Mouse (Mus musculus) layer of hippocampus, adult 2 months (tissue): ENCODE measurements at regions not wholly inside any gene's neighbourhood (a gene's known extent, or its start where the extent isn't known, plus 50 kb on each side); places are given as distances from the start of the nearest gene placed in this dataset.

ENCODE experiments used
- DNase-seq, 2 experiments: peaks; one replicate each; pipeline ENCODE4 v3.0.0; 2022; ENCODE audit warnings: low spot score in 2 of 2
- H3K27ac ChIP-seq: fragments of 200-600 bp; 2 replicates; pipeline ENCODE4 v1.8.1; 2022
- H3K4me3 ChIP-seq: fragments of 200-600 bp; 2 replicates; pipeline ENCODE4 v1.8.1; 2022; ENCODE audit warnings: mild to moderate bottlenecking
- CTCF ChIP-seq: fragments of 200-600 bp; conservative IDR thresholded peaks from 2 replicates; pipeline ENCODE4 v1.8.1; 2022; ENCODE audit warnings: antibody characterized with exemption, mild to moderate bottlenecking, moderate library complexity

DNA sequence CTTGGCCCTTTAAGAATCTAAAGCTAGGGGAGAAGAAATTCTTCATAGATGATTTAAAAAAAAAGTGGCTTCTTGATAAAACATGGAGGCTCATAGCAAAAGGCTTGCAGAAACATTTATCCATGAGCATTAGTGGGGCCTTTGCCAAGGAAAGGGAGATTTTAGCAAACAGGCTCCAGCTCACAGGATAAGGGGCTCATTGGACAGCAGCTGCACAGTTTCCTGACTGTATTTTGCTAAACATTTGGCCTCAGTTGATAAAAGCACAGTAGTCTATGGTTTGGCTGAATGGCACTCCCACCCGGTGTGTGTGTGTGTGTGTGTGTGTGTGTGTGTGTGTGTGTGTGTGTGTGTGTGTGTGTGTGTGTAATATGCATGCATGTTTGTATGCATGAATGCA lies 228.2 kb upstream of the Ank start:
- TF ChIP-seq CTCF = no peak
- DNase-seq = no peak
- H3K27ac ChIP-seq = no peak overlapping the region

DNA sequence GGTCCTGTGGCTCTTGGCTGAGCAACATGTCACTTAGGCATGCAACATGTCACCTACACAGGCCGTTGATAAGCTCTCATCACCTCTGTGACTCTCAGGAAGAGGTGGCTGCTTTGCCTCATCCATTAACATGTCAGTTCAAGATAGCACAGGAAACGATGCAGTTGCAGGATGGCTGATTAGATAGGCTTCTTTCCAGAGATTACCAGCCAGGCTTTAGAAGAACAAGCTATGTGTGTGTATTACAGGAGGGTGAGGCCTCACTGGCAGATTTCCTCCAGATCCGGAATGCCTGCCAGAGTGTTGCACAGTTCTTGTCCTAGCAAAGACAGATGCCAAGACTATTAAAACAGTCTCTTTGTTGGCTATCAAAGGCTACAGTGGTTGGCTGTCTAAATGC lies 220.2 kb upstream of the Ank start:
- DNase-seq = no peak
- no peak overlapping the region for H3K4me3 ChIP-seq
- TF ChIP-seq CTCF = no peak
- H3K27ac ChIP-seq = no peak overlapping the region

More for the DNA sequence above, 228.2 kb upstream of the Ank start:
- H3K4me3 ChIP-seq = no peak overlapping the region

DNA sequence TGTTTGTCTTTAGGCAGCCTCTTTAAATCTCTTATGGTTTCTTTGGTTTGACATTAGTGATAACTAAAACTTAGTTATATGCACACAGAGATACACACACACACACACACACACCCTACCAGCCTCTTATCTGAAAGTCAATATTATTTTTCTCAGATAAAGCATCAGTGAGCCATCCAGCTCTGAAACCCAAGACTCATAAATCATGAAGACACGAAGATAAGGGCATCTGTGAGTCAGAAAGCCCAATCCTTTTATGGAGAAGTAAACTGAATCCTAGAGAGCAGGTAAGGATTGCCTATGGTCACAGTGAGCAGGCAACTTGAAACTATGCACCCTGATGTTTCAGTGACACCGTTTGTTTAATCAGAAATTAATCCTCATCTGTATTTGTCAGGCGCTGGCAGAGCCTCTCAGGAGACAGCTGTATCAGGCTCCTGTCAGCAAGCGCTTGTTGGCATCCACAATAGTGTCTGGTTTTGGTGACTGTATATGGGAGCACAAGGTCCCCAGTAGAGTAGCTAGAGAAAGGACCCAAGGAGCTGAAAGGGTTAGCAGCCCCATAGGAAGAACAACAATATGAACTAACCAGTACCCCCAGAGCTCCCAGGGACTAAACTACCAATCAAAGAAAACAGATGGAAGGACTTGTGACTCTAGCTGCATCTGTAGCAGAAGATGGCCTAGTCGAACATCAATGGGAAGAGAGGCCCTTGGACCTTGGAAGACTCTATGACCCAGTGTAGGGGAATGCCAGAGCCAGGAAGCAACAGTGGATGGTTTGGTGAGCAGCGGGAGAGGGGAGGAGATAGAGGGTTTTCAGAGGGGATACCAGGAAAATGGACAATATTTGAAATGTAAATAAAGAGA lies 207.3 kb upstream of the Ank start:
- H3K27ac ChIP-seq = no peak overlapping the region
- H3K4me3 ChIP-seq = no peak overlapping the region
- DNase-seq = no peak
- TF ChIP-seq CTCF = no peak

DNA sequence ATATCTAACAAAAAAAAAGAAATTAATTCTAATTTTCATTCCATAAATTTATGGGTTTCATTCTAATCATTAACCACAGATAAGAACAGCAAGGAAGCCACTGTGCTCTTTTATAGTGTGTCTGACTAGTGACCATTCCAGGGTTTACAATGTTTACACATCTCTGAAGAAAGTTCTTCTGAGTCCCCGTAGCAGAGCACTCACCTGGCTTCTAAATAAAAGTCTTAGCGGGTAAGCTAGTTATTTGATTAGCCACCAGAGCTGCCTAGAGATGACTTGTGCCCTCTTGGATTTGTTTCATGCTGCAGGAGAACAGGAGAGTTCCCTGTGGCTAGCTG lies 206.7 kb upstream of the Ank start:
- Histone ChIP-seq H3K4me3 (no peak overlapping the region), H3K27ac (no peak overlapping the region)
- DNase-seq = no peak
- TF ChIP-seq CTCF = no peak

DNA sequence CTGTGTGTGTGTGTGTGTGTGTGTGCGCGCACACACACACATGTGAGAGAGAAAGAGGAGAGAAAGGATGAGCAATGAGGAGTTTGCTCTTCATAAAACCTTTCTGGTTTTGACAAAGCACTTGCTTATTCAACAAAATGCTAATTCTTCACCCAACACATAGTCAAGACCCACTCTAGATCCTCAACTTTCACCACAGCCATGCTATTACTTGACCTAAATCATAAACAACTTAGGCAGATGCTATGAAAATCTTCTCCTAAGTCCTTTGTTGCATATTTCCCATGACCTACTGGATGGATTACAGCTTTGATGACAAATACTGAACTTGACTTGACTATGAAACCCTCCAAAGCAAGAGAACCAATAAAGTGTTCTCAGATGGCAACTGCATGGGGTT lies 196.3 kb upstream of the Ank start:
- Histone ChIP-seq H3K4me3 (no peak overlapping the region), H3K27ac (no peak overlapping the region)
- DNase-seq = no peak

DNA sequence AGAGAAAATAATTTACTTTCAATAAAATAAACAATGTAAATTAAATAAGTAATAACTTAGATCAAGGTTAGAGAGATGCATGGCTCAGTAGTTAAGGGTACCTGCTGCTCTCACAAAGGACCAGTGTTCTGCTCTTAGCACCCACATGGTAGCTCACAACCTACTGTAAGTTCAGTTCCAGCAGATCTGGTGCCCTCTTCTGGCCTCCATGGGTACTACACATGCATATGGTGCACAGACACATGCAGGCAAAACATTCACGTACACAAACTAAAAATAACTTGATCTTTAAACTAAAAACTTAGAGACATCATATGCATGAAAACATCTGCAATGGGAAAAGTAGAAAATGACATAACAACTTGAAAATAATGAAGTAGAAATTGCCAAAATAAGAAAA lies 184.2 kb upstream of the Ank start:
- no peak overlapping the region for H3K27ac ChIP-seq
- peak; percentile 47 for TF ChIP-seq CTCF
- no peak for DNase-seq
- H3K4me3 ChIP-seq = no peak overlapping the region

More for the DNA sequence above, 196.3 kb upstream of the Ank start:
- TF ChIP-seq CTCF = no peak

DNA sequence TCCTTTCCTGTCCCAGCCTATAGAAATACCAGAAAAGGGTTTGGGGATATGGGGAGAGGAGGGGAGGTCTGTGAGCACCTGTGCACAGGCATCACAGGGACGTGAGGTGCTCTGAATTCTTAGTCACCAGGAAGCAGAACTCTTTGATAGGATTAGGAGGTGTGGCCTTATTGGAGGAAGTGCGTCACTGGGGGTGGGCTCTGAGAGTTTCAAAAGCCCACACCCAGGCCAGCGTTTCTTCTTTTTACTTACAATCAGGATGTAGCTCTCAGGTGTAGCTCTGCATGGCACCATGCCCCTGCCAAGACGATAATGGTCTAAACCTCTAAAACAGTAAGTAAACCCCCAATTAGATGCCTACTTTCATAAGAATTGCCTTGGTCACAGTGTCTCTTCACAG lies 162.6 kb upstream of the Ank start:
- DNase-seq = no peak
- no peak for TF ChIP-seq CTCF
- H3K27ac ChIP-seq = no peak overlapping the region
- H3K4me3 ChIP-seq = no peak overlapping the region

DNA sequence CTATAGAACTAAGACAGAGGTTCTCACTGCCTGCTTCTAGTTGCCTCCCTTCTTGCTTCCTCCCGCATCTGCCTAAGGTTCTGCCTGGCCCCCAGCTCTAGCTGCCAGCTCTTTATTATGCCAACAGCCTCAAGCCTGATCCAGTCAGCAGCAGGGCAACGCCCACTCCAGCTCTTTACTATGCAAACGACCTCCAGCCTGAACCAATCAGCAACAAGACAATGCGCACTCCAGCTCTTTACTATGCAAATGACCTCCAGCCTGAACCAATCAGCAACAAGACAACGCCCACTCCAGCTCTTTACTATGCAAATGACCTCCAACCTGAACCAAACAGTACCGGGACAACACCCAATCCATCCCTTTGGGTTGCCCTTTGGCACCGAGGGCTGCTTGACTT lies 162.2 kb upstream of the Ank start:
- H3K27ac ChIP-seq = no peak overlapping the region
- DNase-seq = no peak
- no peak overlapping the region for H3K4me3 ChIP-seq
- no peak for TF ChIP-seq CTCF

DNA sequence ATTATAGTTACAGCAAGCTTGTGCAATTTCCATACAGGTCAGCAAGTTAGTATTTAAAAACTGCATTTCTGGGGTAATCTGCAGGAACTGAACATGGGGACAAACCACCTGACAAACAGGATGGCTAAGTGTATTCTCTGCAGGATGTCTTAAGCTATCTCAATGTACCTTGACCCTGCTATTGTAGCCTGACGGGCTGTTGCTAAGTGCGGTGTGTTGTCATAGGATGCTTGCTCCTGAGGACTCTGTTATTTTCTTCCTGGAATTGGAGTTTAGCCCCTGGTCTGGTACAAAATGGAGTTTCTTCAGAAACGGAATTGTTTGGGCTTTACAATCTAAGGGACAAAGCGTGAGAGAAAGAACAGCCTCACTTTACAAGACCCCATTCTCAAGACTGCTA lies 161.4 kb upstream of the Ank start:
- TF ChIP-seq CTCF = no peak
- Histone ChIP-seq H3K4me3 (no peak overlapping the region), H3K27ac (no peak overlapping the region)
- DNase-seq = no peak

DNA sequence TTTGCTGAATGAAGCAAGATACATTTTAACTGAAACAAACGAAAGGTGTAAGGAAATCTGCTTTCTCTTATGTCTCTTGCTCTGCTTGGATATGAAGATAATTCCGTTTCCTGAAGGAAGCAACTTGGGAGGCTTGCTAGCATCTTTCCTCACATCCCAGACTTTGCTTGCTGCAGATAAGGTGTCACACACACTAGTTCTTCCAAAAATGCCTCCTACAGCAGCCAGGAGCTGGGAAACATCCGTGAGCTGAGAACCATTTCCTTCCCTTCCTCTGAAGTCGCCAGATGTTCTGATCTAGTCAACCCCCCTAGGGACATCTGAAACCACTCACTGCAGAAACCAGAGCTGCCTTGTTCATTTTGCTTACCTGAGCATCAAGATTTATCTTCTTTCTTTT lies 157.8 kb upstream of the Ank start:
- H3K27ac ChIP-seq = no peak overlapping the region
- DNase-seq = no peak
- no peak for TF ChIP-seq CTCF
- H3K4me3 ChIP-seq = no peak overlapping the region

DNA sequence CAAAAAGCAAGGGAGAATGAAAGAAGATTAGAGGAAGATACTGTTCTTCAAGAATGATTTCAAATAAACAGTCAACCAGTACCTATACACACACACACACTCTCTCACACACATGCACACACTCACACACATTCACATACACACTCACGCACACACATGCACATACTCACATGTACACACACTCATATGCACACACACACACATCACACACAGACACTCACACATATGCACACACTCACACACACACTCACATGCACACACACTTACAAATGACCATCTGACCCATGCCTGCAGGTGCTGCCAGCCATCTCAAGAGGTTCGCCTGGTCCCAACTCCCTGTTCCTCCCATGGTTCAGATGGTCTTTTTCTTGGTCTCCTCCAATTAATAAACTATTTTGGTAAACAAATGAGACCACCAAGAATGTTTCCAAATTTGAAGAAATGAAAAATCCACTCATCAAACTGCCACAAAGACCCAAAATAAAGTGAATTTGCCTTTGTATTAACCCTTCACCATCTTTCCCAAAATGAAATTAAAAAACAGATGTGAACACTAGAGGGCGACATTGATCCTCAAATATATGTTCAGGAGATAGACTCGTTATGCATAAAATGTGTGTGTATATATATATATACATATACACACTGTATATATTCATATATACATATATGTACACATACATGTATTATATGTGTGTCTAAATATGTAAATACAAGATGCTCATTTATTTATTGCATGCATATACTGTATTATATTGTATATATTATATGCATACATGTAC lies 150.3 kb upstream of the Ank start:
- no peak overlapping the region for H3K4me3 ChIP-seq
- peak; percentile 86 for TF ChIP-seq CTCF
- DNase-seq = peak in 1 of 2 experiments; percentile 18
- H3K27ac ChIP-seq = no peak overlapping the region

DNA sequence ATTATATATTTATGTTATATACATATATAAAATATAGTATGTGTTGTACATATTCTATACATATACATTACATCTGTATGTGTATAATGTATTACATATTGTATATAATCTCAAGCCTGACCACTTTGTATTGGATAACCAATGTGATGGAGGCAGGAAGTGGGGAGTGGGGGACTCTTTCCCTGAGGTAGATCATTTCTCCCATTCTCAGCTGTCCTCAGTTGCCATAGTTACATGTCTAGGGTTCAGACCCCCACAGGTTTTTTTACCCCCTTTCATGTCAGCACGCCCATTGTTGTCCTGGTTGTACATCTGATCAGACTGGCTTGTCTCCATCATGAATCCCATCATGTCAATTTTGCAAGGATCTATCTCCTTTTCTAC lies 149.7 kb upstream of the Ank start:
- no peak overlapping the region for H3K27ac ChIP-seq

DNA sequence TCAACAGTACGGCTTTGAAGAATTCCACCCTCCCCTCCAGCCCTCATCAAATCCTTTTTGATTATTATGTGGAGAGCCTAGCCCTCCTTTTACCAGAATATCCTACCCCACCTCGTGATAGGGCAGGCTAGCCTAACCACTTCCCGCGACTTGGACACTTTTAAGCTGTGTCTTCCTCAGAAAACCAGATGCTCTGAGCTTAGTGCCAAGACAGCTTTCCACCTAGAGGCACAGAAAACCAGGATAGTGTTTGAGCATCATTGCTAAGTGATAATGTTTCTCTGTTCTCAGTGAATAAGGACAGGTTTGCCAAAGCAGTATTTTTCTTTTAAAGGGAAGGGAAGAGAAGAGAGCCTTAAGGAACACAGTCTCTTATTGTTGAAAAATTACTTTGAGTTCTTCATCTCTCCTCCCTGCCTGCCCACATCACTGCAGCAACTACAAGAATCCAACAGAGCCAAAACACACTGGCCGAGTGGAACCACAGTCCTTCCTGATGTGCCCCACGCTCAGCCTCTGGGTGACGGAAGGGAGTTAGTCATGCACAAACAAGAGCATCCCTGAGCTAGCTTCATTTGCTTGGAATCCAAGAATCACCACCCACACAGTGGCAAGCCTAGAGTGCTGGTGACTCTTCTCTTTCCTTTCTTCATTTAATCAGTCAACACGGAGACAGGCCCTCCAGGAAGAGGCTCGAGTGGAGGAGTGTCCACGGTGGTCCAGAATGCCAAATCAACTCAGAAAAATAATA lies 144.4 kb upstream of the Ank start:
- DNase-seq = no peak
- Histone ChIP-seq H3K4me3 (no peak overlapping the region), H3K27ac (no peak overlapping the region)
- TF ChIP-seq CTCF = no peak

More for the DNA sequence above, 149.7 kb upstream of the Ank start:
- H3K4me3 ChIP-seq = no peak overlapping the region
- TF ChIP-seq CTCF = no peak
- no peak for DNase-seq
